Mouse (Mus musculus) frontal cortex, postnatal 14 days (tissue): Measurements from ENCODE around the gene Rnf145.

Experiments
- DNase-seq, 2 experiments: peaks; one replicate each; pipeline ENCODE4 v3.0.0; 2022; ENCODE audit warnings: low spot score in 2 of 2

Rnf145 gene

DNA sequence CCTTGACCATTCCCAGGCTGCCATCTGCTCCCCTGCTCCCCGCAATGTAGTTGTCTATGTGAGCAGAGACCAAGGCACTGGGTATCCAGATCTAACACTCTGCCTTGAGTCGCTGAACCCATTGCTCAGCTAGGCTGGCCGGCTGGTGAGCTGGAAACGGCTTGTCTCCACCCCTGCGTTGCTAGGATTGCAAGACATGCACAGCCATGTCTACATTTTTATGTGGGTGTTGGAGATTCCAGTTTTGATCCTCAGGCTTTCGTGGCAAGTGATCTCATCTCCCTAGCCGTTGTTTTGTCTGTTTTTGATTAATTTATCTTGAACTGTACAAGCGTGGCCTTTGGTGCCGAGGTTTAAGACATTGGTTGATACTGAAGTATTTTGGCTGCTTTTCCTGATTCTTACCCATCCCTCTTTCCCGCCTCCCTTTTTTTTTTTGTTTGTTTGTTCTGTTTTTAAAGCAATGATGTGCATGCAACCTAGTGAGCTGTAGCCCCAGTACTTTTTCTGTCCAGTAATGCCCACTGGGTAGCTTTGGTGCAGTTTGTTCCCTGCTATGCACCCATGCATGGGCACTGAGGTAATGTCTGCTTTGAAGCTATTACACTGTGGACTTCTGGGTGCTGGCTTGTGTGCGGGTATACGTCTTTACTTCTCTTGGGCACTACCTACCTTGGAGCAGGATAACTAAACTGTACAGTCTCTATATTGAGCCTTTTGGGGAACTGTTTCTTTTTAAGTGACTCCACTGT lies 16.4 kb downstream of the Rnf145 start:
- no peak for DNase-seq

DNA sequence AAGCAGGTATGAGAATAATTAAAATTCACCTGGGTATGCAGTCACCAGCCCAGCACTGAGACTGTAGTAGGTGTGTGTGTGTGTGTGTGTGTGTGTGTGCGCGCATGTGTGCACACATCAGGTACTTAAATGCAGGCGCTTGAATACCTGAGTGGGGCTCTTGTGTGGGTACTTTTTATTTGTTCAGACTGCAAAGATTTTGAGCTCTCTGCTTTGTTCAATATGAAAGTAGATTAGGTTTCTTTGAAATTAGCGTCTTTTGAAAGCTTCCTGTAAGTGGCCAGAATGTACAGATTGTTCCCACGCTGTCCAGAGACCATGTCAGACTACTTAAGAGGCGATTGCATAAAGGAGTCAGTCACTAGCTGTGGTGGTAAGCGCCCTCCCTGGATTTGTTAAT lies 18.6 kb downstream of the Rnf145 start:
- DNase-seq = no peak

DNA sequence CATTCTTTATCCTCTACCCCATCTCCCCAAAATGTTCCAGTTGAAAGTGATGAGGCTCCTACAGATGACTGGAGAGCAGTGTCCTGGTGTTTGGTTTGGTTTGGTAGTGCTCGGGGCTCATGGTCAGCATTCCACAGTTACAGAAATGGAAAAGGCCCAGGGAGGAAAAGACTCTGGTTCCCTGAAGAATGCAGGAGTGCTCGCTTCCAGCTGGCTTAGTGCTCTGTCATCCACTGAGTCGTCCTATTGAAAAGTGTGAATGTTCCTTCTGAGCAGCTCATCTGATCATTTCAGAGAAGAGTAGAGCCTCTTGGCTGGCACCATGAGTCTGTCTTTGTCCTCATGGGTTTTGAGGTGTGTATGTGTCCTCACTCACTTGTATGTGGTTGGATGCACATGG lies 19.3 kb downstream of the Rnf145 start:
- DNase-seq = no peak

DNA sequence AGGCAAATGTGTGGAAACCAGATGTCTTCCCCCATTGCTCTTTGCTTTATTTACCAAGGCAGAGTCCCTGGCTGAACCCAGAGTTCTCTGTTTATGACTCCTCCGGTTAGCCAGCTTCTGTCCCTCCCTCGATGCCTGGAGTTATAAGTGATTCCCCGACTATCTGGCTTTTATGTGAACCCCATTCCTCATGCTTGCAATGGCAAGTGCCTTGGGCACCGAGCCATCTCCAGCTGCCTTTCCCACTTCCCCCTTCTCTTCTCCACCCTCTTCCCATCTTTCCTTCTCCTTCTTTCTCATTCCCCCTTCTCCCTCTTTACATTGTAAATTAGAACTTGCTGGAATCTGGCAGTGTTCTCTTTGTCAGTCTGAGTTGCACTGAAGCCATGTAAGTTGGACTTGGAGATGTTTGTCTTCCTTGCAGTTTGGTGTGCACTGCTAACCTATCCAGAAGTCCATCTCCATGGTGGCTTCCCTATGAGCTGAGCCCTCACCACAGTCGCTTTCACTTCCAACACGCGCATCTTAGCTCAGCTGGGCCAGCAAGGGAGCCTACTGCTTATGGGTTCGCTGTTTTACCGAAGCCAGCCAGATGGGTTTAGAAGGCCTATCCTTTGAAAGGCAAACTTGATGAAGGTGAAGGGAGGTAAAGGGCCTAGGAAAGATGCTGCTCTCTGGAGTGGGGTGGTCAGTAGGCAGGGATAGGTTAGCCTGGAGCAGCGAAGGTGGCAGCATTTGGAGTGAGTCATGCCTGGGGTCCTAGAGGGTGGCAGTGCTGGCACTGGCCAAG lies 19.9 kb downstream of the Rnf145 start:
- DNase-seq = no peak

DNA sequence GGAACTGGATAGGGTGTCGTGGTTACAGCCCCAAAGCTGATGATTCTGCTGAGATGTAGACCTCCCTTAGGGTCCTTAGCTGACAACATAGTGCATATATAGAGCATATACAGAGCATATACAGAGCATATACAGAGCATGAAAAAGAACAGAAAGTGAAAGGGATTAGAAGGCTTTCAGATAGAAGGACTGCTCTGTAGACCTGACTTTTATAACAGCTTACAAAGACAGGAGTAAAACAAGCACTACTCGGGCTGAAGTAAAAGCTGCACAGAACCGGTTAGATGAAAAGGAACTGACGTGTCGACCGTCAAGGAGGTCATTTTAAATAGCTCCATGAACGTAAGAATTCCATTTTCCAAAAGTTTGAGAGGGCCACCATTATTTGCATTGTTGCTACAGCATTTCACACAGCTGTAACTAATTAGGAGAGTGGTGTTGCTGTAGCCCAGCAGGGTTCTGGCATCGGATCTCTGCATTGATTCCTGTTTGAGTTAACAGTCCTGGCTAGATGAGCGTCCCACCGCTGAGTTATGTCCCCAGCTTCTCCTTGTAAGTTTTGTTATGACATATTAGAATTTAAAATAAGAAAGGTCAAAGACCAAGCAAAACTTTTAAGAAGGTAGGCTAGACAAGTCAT lies 20.6 kb downstream of the Rnf145 start:
- no peak for DNase-seq

DNA sequence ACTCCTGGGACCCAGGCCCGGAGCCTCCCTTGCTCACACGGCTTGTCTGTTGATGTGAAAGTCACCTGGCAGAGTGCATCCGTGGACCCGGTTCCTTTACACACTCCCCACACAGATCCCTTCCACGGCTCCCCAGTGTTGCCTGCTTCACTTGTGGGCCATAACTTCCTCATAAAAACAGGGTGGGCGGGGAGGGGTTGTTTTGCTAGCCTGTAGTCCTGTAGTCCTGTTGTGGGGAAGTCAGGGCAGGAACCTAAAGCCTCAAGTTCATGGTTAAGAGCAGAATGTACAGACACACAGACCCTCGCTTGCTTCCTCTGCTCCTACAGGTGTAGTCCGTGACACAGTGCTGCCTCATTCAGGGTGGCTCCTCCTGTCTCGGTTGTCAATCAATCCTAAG lies 21.5 kb downstream of the Rnf145 start:
- no peak for DNase-seq

DNA sequence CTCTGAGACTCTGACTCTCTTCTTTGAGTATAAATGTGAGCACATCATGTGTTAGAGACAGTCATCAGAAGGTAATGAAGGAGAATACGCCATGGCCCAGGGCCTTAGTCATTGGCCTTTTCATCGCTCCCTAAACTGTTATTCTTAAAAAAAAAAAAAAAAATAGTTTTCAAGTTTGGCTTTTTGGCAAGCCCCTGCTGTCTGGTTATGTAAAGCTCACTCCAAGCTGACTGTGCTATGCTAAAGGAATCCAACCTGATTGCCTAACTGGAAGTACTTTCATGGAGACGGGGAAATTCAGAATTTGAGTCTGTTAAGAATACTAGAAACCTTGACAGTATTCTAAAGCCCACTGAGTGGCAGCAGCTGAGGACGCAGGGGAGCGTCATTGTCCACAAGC lies 22.5 kb downstream of the Rnf145 start:
- no peak for DNase-seq

DNA sequence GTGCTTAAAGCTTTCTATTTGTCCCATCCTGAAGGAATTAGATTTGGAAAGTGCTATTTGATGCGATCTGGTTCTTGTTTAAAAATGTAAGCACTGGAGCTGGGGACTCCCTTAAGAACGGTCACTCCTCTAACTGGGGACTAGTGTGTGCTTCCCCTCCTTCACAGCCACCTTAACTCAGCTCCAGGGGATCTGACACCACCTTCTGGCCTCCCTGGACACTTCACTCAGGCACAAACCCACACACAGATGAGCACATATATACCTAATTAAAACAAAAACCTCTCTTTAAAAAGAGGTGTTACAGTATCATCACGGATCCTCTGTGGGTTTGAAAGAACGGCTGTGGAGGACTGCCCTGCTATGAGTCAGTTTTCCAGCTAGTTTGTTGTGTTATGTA lies 23.0 kb downstream of the Rnf145 start:
- no peak for DNase-seq

DNA sequence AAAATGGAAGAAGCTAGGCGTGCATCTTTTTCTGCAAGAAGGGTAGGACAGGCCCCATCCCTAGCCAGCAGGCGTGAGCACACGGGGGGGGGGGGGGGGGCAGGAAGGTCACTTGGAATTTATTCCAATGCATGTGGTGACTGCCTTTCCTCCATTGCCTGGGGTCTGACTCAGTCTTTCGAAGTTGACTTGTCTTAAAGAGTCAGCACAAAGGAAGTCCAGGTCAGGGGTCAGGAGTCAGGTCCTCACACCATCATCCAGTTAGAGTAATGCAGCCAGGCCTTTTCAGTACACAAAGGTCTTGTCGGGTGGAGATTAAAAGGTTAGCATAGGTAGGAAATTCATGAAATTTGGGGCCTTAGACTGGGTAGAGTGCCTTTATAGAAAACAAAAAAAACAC lies 24.8 kb downstream of the Rnf145 start:
- DNase-seq = no peak

DNA sequence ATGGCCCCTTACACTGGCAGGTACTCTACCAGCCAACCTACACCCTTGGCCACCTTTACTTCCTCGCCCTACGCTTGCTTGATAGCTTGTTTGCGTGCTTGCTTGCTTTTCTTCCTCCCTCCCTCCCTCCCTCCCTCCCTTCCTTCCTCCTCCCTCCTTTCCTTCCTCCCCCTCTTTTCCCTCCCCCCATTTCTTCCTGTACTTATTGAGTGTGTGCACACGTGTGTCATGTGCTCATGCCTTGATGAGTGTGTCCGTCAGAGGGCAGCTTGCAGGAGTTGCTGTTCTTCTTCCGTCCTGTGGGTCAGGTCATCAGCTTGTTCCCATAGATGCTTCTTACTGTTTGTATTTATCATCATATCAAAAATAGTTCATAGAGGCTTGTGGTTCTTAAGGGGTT lies 25.2 kb downstream of the Rnf145 start:
- DNase-seq = no peak

DNA sequence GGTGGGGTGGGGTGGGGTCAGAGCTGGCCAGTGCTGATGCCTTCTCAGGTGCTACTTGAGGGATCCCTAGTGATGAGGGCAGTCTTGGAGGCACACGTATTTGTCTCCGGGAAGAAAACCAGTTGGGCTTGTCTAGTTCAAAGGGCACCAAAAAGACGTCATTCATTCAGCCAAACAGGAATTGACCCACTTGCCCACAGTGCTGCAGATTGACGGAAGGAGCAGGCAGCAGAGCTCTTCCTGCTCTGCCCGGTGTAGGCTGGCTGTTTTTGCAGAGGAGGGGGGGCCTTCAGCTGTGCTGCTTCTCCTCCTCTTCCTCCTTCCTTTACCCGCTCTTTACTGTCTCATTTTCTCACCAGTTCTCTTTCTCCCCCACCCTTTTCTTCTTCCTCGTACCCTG lies 26.4 kb downstream of the Rnf145 start:
- no peak for DNase-seq

DNA sequence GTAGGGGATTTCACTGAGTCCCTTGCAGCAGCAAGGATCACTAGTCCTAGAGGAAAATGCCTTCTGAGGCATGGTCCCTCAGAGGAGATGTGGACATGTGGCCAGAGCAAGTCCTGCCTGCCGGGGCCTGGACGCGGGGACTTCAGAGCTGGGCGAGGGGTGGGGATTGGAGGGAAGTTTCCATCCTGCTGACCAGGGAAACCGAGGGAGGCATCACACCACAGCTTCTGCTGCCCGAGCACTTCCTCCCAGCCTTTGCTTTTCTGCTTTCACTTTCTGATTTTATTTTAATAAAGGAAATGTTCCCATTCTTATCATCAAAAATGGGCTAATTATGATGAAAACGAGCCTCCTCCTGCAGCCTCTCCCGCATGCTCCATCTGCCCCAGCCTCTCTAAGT lies 27.5 kb downstream of the Rnf145 start:
- no peak for DNase-seq

DNA sequence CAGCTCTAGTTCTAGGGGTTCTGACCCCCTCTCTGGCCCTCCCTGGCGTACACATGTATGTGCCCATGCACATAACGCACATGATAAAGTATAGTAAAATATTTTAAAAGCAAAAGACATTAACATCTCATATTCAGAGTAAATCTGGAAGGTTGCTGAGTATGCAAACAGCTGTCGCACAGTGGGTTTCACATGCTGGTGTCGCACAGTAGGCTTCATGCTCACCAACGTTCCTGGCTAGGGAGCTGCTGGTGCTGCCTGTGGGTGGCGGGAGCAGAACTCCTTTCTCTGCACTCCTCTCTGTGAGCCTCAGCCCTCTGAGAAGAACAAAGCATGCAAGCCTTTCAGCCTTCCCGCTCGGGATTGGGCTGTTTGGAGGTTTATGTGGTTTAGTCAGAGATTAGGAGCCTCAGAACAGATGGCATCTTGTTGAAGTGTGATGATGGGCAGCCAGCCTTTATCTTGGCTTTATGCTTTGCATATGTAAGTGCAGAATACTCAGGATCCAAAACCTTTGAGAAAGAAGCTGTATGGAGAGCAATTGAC lies 29.0 kb downstream of the Rnf145 start:
- no peak for DNase-seq

DNA sequence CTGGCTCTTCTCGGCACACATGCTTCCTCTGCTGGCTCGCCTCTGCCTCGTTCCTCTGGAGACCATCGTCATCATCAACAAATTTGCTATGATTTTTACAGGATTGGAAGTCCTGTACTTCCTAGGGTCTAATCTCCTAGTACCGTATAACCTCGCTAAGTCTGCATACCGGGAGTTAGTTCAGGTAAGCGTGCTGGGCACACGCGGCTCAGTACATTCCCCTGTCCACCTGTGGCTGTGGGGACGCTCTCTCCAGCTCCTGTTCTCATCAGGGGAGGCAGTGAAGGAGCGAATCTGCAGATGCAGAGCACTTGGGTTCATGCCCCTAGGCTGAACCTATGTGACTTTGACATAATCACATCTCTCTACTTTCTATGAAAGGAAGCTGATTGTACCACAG lies 30.1 kb downstream of the Rnf145 start:
- no peak for DNase-seq

DNA sequence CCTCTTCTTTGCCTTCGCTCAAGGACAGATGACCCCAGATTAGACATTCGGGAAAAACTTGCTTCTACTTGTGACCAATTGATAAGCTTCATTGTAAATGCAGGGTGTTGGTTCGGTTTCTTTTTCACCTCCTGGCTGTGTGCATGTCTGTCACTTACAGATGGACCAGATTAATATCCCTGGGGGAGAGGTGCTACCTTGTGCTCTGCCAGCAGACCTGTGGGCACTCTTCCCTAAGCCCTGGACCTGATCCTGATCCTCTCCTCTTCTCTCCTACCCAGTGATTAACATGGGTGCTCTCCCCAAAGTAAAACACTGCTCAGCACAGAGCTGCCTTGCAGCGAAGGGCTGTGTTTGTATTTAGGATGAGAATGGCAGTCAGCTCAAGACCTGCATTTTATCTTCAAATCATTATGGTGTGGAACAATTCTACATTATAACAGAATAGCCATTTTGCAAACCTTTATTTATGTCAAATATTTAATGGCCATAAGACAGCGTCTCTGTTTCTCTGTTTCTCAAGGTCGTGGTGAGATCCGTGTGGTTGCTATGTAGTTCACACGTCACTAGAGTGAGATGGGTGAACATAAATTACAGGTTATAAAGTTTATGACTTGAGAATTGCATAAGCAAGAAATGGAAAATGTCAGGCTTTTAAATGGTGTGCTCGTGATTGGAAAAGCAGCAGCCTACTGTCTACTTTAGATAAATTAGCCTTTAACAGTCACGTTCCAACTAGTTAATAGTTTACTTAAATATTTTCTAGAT lies 30.9 kb downstream of the Rnf145 start:
- DNase-seq = no peak

DNA sequence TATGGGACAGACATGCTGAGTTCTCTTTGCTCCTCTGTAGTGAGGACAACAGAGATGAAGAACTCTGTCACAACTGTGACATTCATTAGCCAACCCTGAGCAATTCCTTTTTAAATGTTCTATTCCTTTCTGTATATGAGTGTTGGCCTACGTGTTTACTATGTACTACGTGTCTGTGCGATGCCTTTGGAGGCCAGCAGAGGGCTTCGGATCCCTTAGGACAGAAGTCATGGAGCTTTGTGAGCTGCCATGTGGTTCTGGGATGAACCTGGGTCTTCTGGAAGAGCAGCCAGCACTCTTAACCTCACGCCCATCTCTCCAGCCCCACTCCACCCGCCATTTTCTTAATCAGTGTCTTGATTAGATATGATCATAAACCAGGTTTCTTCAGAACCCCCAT lies 32.2 kb downstream of the Rnf145 start:
- DNase-seq = no peak

DNA sequence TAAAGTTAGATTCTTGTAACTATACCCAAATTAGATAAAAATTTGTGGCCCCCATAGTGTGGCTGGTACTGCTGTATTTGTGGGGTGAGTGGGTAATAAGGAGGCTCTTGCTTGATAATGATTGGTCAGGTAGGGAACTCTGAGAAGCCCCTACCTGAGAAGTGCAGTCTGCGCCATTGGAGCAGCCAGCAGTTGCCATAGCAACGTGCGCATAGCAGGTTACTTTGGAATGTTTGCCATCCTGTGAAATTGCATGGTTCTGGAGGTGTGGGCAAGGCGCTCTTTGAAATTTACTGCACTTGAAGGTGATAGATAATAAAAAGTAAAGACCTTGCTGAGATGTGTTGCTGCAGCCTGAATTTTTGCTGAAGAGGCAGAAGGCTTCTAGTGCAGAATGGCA lies 35.6 kb downstream of the Rnf145 start:
- DNase-seq = no peak

DNA sequence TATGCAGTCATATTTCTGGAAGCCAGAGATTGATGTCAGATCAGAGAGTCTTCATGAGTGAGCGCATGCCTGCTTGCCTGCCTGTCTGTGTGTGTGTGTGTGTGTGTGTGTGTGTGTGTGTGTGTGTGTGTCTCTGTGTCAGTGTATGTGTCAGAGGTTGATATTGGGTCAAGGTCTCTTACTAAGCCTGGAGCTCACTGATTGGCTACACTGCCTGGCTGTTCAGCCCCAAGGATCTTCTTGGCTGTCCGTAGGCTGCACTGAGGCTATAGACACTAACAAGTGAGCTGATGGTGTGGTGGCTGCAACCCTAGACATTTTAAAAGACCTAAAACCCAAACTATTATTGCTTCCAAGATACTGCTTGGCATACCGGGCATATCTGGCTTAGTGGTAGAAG lies 39.8 kb downstream of the Rnf145 start:
- DNase-seq = no peak

DNA sequence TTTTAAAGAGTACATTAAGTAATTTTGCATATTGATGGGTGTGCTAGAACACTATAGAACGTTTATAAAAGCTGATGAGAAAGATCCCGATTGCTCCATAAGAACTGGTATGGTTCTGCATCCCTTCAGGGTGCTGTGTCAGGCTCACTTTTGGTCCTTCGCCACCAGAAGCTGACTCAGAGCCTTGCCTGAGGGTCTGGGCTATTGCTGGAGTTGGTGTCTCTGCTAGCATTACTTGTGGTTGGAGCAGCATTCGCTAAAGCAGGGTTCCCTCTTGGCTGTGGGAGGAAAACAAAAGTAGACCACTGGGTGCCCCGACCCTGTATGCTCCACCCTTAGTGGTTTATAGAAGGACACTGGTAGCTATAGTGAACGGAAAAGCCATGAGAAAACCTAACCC lies 40.7 kb downstream of the Rnf145 start:
- DNase-seq = no peak

DNA sequence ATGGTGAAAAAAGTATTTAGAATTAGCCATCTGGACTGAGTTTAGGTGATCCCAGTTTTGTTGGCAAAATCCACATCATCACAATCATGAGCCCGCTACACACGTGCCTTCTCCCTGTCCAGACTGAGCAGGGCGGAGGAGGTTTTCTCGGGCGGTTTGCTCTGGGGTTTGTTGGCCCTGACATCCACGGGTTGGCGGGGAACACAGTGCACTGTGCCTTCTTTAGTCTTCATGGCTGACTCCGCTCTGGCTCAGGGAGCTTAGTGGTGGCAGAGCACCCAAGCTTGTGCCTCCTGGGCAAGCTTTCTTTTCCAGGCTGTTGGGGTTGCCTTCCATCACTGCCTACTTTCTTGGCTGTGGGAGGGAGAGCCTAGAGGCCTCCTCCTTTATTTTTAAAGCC lies 41.6 kb downstream of the Rnf145 start:
- no peak for DNase-seq

DNA sequence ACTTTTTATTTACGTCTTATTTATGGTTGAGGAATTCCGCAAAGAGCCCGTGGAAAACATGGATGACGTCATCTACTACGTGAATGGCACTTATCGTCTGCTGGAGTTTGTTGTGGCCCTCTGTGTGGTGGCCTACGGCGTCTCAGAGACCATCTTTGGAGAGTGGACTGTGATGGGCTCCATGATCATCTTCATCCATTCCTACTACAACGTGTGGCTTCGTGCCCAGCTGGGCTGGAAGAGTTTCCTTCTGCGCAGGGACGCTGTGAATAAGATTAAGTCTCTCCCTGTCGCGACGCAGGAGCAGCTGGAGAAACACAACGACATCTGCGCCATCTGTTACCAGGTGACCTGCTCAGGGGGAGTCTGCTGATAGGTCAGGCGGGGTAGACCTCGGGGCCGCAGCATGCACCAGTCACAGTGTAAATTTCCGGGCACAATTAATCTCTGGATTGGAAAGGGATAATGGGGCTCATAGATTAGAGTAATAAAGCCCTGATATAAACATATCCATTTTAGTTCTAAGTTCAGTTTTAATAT lies 42.8 kb downstream of the Rnf145 start:
- DNase-seq = no peak
